Mouse (Mus musculus) neural tube, embryonic 12.5 days (tissue): Measurements from ENCODE around the gene Cdh3. TPM values are rescaled to one million over a fixed set of nuclear protein-coding genes. Genes with fewer than 3 reads are reported as not detected.
"Not testable (repeated sequence)": the region's sequence is repeated elsewhere in the genome, so short reads cannot be mapped to it uniquely, and the experiment has no call there.

ENCODE experiments used
- ATAC-seq: fragments of 200-750 bp; cut with Nextera tagmentation; 2 replicates; pipeline ENCODE4 v1.8.0; 2017; ENCODE audit warnings: low read depth, mild to moderate bottlenecking, moderate TSS enrichment, moderate library complexity; ENCODE audit not compliant: low FRiP score
- H3K27ac ChIP-seq: fragments of 300-500 bp; sonication (generic); 2 replicates; pipeline ENCODE4 v1.5.1; 2016
- H3K27me3 ChIP-seq: fragments of 300-500 bp; sonication (generic); replicated peaks from 2 replicates; pipeline ENCODE4 v1.6.1; 2016; ENCODE audit warnings: mild to moderate bottlenecking
- H3K36me3 ChIP-seq: fragments of 300-500 bp; sonication (generic); 2 replicates; pipeline ENCODE4 v1.6.1; 2016; ENCODE audit warnings: mild to moderate bottlenecking
- H3K4me1 ChIP-seq: fragments of 300-500 bp; sonication (generic); 2 replicates; pipeline ENCODE4 v1.6.1; 2016
- H3K4me2 ChIP-seq: fragments of 300-500 bp; sonication (generic); replicated peaks from 2 replicates; pipeline ENCODE4 v1.6.1; 2016; ENCODE audit warnings: mild to moderate bottlenecking
- H3K4me3 ChIP-seq: fragments of 300-500 bp; sonication (generic); 2 replicates; pipeline ENCODE4 v1.5.1; 2016
- H3K9ac ChIP-seq: fragments of 300-500 bp; sonication (generic); 2 replicates; pipeline ENCODE4 v1.6.1; 2016; ENCODE audit warnings: mild to moderate bottlenecking
- H3K9me3 ChIP-seq: fragments of 300-500 bp; sonication (generic); 2 replicates; pipeline ENCODE4 v1.6.1; 2016; ENCODE audit warnings: mild to moderate bottlenecking
- WGBS: fragments of 180-500 bp; shearing (Covaris S2); methylation state at CpG from one replicate; pipeline ENCODE4 v1.1.7; 2016; 5-methylcytosine and 5-hydroxymethylcytosine counted together
- polyA plus RNA-seq: library from polyadenylated mRNA; unstranded; fragments of >200 nt; fragmentation: Nextera tagmentation; extraction: Ambion mirVana; gene quantifications from 2 replicates; pipeline ENCODE4 v1.2.1, GENCODE M21; 2016

Cdh3 gene
- polyA plus RNA-seq, 1 experiment from 2014 or later: 6.0 TPM

- 72% methylated on average over 6 of the region's 6 CpGs for WGBS
- H3K9me3 ChIP-seq: no peaks in the 10 kb centered on the region
- no peaks in the 10 kb centered on the region for H3K27me3 ChIP-seq
- H3K4me3 ChIP-seq: no peak overlapping the region
- no peaks in the 10 kb centered on the region for H3K4me1 ChIP-seq
- no peaks in the 10 kb centered on the region for H3K36me3 ChIP-seq
- no peak overlapping the region for H3K4me2 ChIP-seq
- ATAC-seq: no peak
- H3K27ac ChIP-seq: no peak overlapping the region
- no peak overlapping the region for H3K9ac ChIP-seq
Observed at GRCm38 (mm10) chr8:106581344-106582088, 70.8 kb downstream of the Cdh3 start.

GRCm38 (mm10) chr8:106584942-106585670 lies 74.4 kb downstream of the Cdh3 start:
- H3K9me3 ChIP-seq: no peaks in the 10 kb centered on the region
- no peak overlapping the region for H3K4me3 ChIP-seq
- no peaks in the 10 kb centered on the region for H3K36me3 ChIP-seq
- no peaks in the 10 kb centered on the region for H3K4me1 ChIP-seq
- 71% methylated on average over 11 of the region's 11 CpGs for WGBS
- no peak for ATAC-seq
- no peak overlapping the region for H3K4me2 ChIP-seq
- no peak overlapping the region for H3K9ac ChIP-seq
- H3K27me3 ChIP-seq: no peaks in the 10 kb centered on the region
- H3K27ac ChIP-seq: no peak overlapping the region

GRCm38 (mm10) chr8:106585671-106586037 lies 75.0 kb downstream of the Cdh3 start:
- no peak overlapping the region for H3K27ac ChIP-seq
- ATAC-seq: no peak
- H3K4me3 ChIP-seq: no peak overlapping the region
- no peak overlapping the region for H3K9ac ChIP-seq
- no peaks in the 10 kb centered on the region for H3K27me3 ChIP-seq
- no peaks in the 10 kb centered on the region for H3K4me1 ChIP-seq
- no peaks in the 10 kb centered on the region for H3K9me3 ChIP-seq
- H3K36me3 ChIP-seq: no peaks in the 10 kb centered on the region
- H3K4me2 ChIP-seq: no peak overlapping the region
- 93% methylated on average over 3 of the region's 3 CpGs for WGBS

- 88% methylated on average over 8 of the region's 8 CpGs for WGBS
- no peaks in the 10 kb centered on the region for H3K4me1 ChIP-seq
- no peak overlapping the region for H3K4me3 ChIP-seq
- H3K4me2 ChIP-seq: no peak overlapping the region
- ATAC-seq: no peak
- no peaks in the 10 kb centered on the region for H3K36me3 ChIP-seq
- H3K27ac ChIP-seq: no peak overlapping the region
- no peak overlapping the region for H3K9ac ChIP-seq
- H3K27me3 ChIP-seq: no peaks in the 10 kb centered on the region
- H3K9me3 ChIP-seq: no peaks in the 10 kb centered on the region
Observed at GRCm38 (mm10) chr8:106586896-106587295, 76.2 kb downstream of the Cdh3 start.

GRCm38 (mm10) chr8:106588443-106589431 lies 78.0 kb downstream of the Cdh3 start:
- Histone ChIP-seq H3K27me3 (no peaks in the 10 kb centered on the region), H3K4me3 (no peak overlapping the region), H3K9me3 (no peaks in the 10 kb centered on the region), H3K36me3 (no peaks in the 10 kb centered on the region), H3K4me2 (no peak overlapping the region), H3K27ac (no peak overlapping the region), H3K4me1 (no peaks in the 10 kb centered on the region), H3K9ac (no peak overlapping the region)
- ATAC-seq: no peak
- WGBS: 80% methylated on average over 3 of the region's 3 CpGs

- no peak overlapping the region for H3K27ac ChIP-seq
- WGBS: 63% methylated on average over 3 of the region's 3 CpGs
Observed at GRCm38 (mm10) chr8:106592458-106592857, 81.8 kb downstream of the Cdh3 start.

GRCm38 (mm10) chr8:106595623-106596022 lies 84.9 kb downstream of the Cdh3 start:
- H3K9me3 ChIP-seq, H3K4me2 ChIP-seq, H3K36me3 ChIP-seq, H3K9ac ChIP-seq, H3K4me1 ChIP-seq, H3K27me3 ChIP-seq, H3K27ac ChIP-seq, ATAC-seq, H3K4me3 ChIP-seq: not testable (repeated sequence)
- 96% methylated on average over 3 of the region's 3 CpGs for WGBS

More at GRCm38 (mm10) chr8:106592458-106592857, 81.8 kb downstream of the Cdh3 start:
- Histone ChIP-seq H3K4me3 (no peak overlapping the region), H3K9ac (no peak overlapping the region), H3K4me1 (no peaks in the 10 kb centered on the region), H3K27me3 (no peaks in the 10 kb centered on the region), H3K4me2 (no peak overlapping the region), H3K9me3 (no peaks in the 10 kb centered on the region), H3K36me3 (no peaks in the 10 kb centered on the region)
- no peak for ATAC-seq

GRCm38 (mm10) chr8:106597067-106597466 lies 86.4 kb downstream of the Cdh3 start:
- Histone ChIP-seq H3K4me2 (no peak overlapping the region), H3K4me3 (no peak overlapping the region), H3K9ac (no peak overlapping the region), H3K9me3 (no peaks in the 10 kb centered on the region), H3K36me3 (no peaks in the 10 kb centered on the region), H3K27ac (no peak overlapping the region), H3K27me3 (peaks cover 11% of the 10 kb centered on the region), H3K4me1 (no peaks in the 10 kb centered on the region)
- ATAC-seq: no peak
- 99% methylated on average over 5 of the region's 5 CpGs for WGBS

- no peak overlapping the region for H3K27ac ChIP-seq
Observed at GRCm38 (mm10) chr8:106599265-106599979, 88.7 kb downstream of the Cdh3 start.

GRCm38 (mm10) chr8:106603131-106603819 lies 92.6 kb downstream of the Cdh3 start, which contains the start of gene Cdh1:
Gene Cdh1, plus strand, starts transcription at chr8:106603351.
- WGBS: under 1% methylated on average over 53 of the region's 53 CpGs
- peak within 1 kb of the TSS; percentile 13; the same call in 1 of the 2 replicates for H3K9ac ChIP-seq
- ATAC-seq: no peak
- no peak within 1 kb of the TSS for H3K27ac ChIP-seq
- no peaks in the 10 kb centered on the region for H3K36me3 ChIP-seq
- peaks cover 13% of the 10 kb centered on the region for H3K4me1 ChIP-seq
- H3K27me3 ChIP-seq: peaks cover 60% of the 10 kb centered on the region
- peak within 1 kb of the TSS; percentile 43 for H3K4me3 ChIP-seq
- H3K4me2 ChIP-seq: peak within 1 kb of the TSS; percentile 86
- no peaks in the 10 kb centered on the region for H3K9me3 ChIP-seq

More at GRCm38 (mm10) chr8:106599265-106599979, 88.7 kb downstream of the Cdh3 start:
- ATAC-seq: no peak
- Histone ChIP-seq H3K4me3 (no peak overlapping the region), H3K36me3 (no peaks in the 10 kb centered on the region), H3K4me2 (no peak overlapping the region), H3K9me3 (no peaks in the 10 kb centered on the region), H3K27me3 (peaks cover 34% of the 10 kb centered on the region), H3K4me1 (peaks cover 13% of the 10 kb centered on the region), H3K9ac (no peak overlapping the region)
- WGBS: 20% methylated on average over 7 of the region's 7 CpGs

GRCm38 (mm10) chr8:106603933-106604332 lies 93.2 kb downstream of the Cdh3 start:
- peaks cover 60% of the 10 kb centered on the region for H3K27me3 ChIP-seq

More at GRCm38 (mm10) chr8:106603933-106604332, 93.2 kb downstream of the Cdh3 start:
- Histone ChIP-seq H3K9ac (no peak overlapping the region), H3K36me3 (no peaks in the 10 kb centered on the region), H3K9me3 (no peaks in the 10 kb centered on the region), H3K4me2 (peak overlapping the region; percentile 86), H3K27ac (no peak overlapping the region), H3K4me1 (peaks cover 13% of the 10 kb centered on the region), H3K4me3 (peak overlapping the region; percentile 43)
- ATAC-seq: no peak
- 1% methylated on average over 19 of the region's 19 CpGs for WGBS
